Mouse (Mus musculus): Measurements from ENCODE around the gene Ddn.

The Ddn gene

DNA sequence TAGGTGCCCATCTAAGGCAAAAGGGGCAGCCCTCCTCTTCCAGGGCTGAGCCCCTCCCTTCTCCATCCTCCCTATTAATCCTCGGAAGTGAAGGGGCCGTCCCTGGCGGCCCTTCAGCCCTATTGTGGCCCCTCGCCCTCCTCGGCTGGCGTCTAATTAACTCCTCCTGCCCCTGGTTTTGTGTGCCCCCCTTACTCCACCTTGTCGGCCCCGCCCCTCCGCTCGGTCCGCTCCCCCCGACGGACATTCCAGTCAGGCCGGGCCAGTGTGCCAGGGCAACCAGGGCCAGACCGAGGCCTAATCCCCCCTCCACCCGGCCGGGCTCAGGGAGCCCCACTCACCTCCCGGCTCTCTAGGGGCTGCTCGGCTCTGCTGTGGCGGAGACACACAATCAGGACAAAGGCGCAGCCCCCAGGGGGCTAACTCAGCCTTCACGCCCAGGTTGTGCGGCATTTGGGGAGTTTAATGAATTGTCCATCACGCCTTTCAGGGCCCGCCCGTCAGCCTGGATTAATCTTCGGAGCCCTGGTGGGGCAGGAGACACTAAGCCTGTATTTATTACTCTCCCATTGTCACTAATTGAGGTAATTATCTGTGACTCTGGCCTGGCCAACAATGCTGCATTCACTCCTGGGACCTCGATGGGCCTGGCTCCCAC, 11.3 kb downstream of the Ddn start:
- peak; percentile 55 for DNase-seq (ENCODE audit: low read depth, low spot score)

DNA sequence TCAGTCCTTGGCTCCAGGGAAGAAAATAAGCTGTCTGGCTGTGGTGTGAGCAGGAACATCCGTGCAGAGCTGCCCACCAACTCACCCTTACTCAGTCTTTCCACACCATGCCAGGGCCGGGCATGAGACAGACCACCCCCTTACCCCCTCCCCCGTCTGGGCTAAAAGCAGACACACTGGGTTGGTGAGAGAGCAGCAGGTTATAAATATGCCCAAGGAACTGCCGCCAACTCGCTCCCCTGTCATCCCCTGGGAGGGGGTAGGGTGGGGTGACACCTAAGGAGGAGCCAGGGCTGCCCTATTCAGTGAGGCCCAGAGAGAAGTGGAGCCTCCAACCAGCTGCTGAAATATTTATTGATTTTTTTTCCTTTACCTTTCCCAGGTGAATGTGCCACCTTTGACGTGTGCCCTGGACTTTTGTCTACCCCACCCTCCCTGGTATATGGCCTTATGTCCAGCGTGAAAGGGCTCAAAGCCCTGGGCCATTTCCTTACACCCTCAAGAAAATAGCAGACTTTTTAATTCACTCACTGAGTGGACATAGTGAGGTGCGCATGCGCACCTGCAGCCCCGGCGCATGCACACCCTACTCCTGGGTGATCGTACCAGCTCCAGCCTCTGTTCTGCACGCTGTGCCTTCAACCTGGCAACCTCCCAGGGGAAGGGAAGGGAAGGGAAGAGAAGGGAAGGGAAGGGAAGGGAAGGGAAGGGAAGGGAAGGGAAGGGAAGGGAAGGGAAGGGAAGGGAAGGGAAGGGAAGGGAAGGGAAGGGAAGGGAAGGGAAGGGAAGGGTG, 12.3 kb downstream of the Ddn start:
- no peak for DNase-seq (ENCODE audit: low read depth, low spot score)

DNA sequence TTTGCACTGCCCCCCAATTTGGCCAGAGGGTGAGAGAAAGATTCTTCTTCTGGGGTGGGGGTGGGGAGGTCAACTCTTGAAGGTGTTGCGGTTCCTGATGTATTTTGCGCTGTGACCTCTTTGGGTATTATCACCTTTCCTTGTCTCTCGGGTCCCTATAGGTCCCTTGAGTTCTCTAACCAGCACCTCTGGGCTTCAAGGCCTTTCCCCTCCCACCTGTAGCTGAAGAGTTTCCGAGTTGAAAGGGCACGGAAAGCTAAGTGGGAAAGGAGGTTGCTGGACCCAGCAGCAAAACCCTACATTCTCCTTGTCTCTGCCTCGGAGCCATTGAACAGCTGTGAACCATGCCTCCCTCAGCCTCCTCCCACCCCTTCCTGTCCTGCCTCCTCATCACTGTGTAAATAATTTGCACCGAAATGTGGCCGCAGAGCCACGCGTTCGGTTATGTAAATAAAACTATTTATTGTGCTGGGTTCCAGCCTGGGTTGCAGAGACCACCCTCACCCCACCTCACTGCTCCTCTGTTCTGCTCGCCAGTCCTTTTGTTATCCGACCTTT, 16.1 kb downstream of the Ddn start:
- DNase-seq (ENCODE audit: low read depth, low spot score), result no peak

DNA sequence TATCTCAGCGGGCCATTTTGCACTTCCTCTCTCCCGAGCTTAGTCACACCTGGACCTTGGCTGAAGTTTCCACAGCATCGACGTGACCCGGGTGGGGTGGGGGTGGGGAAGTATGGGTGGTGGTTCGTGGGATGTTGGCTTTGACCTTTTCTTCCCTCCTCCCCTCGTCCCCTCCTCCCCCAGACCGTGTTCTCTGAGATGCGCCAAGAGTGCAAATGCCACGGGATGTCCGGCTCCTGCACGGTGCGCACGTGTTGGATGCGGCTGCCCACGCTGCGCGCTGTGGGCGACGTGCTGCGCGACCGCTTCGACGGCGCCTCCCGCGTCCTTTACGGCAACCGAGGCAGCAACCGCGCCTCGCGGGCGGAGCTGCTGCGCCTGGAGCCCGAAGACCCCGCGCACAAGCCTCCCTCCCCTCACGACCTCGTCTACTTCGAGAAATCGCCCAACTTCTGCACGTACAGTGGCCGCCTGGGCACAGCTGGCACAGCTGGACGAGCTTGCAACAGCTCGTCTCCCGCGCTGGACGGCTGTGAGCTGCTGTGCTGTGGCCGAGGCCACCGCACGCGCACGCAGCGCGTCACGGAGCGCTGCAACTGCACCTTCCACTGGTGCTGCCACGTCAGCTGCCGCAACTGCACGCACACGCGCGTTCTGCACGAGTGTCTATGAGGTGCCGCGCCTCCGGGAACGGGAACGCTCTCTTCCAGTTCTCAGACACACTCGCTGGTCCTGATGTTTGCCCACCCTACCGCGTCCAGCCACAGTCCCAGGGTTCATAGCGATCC, 16.9 kb downstream of the Ddn start:
- no peak for DNase-seq (ENCODE audit: low read depth, low spot score)

DNA sequence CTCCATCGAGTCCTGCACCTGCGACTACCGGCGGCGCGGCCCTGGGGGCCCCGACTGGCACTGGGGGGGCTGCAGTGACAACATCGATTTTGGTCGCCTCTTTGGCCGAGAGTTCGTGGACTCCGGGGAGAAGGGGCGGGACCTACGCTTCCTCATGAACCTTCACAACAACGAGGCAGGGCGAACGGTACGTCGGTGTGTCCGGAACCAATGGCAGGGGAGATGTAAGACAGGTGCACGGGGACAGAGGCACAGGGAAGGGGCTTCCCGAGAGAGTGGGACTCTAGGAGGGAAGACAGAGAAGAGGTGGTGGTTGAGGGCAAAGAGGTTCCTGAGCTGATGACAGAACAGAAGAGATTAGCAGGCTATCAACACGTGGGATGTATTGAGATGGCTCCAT, 17.5 kb downstream of the Ddn start:
- no peak for DNase-seq (ENCODE audit: low read depth, low spot score)

DNA sequence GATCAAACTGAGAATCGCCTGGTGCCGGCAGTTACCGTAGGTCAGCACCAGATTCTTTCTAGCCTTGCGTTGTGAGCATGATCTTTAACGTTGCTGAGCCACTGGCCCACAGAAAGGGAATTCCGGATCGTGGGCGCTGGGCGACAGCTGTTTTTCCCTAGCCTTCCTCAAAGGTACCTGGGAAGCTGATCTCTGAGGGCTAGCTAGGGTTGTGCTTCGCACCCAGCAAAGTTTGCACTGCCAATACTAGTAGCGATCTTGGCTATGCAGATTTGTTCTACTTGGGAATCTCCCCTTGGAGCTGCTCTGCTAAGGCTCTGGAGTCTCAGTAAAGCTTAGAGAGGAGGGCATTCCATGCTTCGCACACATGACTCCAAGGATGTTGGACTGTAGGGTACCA, 18.1 kb downstream of the Ddn start:
- DNase-seq (ENCODE audit: low read depth, low spot score), result no peak

DNA sequence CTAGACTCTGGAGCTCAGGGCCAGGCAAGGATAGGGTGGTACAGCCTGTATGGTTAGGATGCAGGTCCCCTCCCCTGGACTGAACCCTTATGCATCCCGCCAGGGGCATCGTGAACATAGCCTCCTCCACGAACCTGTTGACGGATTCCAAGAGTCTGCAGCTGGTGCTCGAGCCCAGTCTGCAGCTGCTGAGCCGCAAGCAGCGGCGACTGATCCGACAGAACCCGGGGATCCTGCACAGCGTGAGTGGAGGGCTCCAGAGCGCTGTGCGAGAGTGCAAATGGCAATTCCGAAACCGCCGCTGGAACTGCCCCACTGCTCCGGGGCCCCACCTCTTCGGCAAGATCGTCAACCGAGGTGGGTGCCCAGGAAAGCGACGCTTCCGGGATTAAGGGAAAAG, 18.5 kb downstream of the Ddn start:
- no peak for DNase-seq (ENCODE audit: low read depth, low spot score)

DNA sequence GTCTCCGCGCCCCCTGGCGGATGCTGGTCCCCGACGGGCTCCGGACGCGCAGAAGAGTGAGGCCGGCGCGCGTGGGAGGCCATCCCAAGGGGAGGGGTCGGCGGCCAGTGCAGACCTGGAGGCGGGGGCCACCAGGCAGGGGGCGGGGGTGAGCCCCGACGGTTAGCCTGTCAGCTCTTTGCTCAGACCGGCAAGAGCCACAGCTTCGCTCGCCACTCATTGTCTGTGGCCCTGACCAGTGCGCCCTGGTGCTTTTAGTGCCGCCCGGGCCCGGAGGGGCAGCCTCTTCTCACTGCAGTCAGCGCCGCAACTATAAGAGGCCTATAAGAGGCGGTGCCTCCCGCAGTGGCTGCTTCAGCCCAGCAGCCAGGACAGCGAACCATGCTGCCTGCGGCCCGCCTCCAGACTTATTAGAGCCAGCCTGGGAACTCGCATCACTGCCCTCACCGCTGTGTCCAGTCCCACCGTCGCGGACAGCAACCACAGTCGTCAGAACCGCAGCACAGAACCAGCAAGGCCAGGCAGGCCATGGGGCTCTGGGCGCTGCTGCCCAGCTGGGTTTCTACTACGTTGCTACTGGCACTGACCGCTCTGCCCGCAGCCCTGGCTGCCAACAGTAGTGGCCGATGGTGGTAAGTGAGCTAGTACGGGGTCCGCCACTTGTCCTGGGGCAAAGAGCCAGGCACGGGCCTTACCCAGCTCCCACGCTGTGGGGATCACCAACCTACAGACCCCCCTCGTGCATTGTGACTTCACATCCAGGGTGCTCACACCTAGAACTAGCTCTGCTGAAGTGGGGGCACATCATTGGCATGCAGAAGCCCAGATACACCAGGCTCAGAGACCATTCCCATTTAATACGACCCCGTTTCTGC, 19.4 kb downstream of the Ddn start, which contains the start of gene Wnt1:
Gene Wnt1, plus strand, starts transcription at position 197 of the 875 bp plus-strand sequence.
- DNase-seq (ENCODE audit: low read depth, low spot score), result no peak

DNA sequence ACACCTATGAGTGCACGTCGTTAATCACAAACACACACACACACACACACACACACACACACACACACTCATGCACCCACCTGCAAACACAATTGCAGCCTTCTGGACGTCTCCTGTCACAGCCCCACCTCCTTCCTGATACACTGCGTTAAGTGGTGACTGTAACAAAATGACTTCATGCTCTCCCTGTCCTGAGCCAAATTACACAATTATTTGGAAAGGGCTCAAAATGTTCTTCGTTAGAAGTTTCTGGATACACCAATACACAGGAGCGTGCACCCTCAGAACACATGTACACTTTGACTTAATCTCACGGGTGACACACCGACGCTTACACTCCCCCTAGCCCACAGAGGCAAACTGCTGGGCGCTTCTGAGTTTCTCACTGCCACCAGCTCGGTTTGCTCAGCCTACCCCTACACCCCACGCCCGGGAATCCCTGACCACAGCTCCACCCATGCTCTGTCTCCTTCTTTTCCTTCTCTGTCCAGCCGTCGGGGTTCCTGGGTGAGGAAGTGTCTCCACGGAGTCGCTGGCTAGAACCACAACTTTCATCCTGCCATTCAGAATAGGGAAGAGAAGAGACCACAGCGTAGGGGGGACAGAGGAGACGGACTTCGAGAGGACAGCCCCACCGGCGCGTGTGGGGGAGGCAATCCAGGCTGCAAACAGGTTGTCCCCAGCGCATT, 20.2 kb downstream of the Ddn start:
- DNase-seq (ENCODE audit: low read depth, low spot score), result no peak

DNA sequence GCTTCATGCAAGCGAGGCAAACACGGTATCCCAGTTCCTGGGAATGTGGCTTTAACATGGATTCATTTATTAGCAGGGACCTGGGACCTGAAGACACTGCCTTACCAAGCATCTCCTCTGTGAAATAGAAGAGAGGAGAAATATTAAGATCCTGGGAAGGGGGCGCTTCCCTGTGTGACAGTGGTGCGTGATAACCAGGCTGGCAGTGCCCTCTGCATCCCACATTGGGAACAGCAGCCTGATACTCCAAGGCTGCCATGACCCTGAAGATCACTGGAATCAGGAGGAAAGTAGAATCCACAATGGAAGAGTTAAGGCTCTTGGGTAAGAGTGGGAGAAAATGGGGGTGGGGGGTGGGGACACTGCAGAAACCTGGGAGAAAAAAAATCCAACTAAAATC, 21.4 kb downstream of the Ddn start:
- no peak for DNase-seq (ENCODE audit: low read depth, low spot score)

DNA sequence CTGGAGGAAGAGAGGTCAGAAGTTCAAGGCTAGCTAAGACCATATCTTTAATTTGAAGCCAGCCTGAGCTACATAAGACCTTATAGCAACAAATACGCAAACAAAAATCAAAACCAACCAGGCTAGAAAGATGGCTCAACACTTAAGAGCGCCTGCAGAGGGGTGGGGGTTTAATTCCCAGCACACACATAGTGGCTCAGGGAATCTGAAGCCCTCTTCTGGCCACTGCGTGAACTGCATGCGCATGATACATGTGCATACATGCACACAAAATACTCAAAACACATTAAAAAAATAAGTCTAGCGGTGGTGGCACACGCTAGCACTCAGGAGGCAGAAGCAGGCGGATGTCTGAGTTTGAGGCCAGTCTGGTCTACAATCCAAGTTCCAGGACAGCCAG, 23.5 kb downstream of the Ddn start:
- no peak for DNase-seq (ENCODE audit: low read depth, low spot score)

DNA sequence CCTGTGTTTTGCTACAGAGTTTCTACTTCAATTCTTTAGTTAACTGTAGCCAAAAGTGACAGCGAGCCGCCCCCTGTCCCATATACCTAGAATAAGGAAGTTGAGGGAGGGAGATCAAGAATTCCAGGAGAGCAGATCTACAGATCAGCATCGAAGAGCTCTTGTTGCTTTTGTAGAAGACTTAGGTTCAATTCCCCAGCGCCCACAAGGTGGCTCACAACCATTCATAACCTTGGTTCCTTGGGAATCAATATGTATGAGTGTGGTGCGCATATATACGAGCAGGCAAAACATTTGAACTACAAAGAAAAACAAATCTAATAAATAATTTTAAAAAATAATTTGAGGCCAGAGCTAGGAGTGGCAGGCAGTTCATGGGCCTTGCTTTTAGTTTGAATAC, 28.1 kb downstream of the Ddn start:
- DNase-seq (ENCODE audit: low read depth, low spot score), result no peak

DNA sequence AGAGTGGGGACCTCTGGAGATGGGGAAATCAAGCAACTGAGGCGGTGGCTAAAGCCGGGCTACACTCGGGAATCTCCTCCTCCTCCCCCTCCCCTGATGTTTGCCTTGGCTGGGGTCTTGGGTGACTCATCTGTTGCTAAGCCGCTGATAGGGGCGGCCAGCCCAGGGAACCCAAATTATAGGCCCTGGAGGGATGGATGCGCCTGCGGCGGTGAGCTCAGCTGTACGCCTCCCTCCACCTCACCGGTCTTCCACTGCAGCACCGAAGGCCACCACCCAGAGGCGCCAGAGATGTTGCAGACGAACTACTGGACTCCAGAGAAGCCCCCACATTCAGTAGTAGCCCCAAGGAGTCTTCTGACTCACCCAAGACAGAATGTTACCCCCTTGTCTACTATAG, 28.7 kb downstream of the Ddn start:
- DNase-seq (ENCODE audit: low read depth, low spot score), result no peak

DNA sequence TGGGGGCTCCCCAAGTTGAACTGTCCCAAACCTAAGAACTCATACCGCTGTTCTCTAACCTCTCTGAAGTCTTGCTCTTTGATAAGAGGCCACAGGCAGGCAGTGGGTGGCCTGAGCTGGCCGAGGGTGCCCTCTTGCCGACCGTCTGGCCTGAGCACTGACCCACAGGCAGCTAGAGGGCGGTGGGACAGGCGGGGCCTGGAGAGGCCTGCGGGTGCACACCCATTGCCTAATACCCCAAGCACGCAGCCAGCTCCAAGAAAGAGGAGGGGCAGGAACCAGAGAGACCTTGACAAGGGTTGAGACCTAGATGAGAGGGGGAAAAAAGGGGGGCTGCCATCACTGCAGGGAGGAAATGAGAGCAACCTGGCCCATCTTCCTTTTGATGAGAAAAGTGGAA, 29.2 kb downstream of the Ddn start:
- no peak for DNase-seq (ENCODE audit: low read depth, low spot score)

DNA sequence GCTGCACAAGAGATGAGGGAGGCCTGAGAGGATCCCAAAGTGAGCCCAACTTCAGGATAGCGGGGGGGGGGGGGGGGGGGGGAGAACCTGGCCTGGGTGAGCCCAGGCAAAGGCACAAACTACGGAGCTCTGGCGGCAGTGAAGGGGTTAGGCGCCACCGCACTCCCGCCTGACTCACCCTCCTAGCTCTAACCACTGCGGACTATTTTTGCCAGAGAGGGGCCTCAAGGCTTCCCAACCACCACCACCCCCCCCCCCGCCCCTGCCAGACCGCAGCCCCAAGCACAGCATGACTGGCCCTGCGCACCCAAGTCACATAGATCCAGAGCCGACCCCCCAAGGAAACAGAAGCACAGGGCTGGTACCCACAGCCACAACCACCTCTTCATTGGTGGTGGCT, 30.5 kb downstream of the Ddn start:
- DNase-seq (ENCODE audit: low read depth, low spot score), result no peak

DNA sequence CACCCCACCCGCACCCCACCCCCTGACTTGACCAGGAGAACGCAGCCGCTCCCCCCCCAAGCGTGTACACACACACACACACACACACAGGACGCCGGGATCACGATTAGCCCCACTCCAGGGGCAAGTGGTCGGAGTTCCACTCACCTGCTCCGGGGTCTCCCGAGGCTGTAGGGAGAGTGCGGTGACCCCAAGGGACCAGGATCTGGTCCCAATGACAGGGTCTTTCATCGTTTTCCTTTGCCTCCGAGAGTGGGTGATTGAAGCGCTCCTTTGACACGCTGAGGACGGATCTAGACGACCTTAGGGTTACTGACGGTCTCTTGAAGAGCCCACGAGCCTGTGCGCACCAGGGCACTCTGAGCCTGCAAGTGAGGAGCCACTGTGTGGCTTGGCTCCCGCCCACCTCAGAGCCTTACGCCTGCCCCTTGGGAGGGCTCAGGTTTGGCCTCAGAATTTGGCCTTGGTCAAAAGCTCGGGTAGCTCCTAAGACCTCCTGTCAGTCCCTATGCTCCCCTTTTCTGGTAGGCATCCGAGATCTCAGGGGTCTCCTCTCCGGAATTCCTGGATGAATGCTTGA, 31.0 kb downstream of the Ddn start:
- no peak for DNase-seq (ENCODE audit: low read depth, low spot score)

DNA sequence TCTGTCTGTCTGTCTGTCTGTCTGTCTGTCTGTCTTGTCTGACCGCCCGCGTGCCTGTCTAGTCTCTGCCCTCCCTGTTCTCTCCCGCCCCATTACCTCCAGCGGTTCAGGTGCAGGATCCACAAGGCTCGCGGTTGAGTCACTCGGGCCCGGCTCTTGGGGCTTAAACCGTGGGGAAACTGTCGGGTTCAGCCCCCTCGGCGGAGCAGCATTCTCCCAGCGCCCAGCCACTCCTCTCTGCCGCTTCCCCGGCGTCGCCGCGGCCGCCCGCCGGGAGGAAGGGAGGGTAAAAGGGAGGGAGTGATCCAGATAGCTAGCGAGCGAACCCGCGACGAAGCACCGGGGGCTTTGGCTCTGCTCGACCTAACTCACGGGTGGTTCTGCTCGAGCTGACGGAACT, 31.5 kb downstream of the Ddn start, which contains the start of gene Wnt10b:
Gene Wnt10b, minus strand, starts transcription at position 389 of the 400 bp plus-strand sequence.
- DNase-seq (ENCODE audit: low read depth, low spot score), result no peak

DNA sequence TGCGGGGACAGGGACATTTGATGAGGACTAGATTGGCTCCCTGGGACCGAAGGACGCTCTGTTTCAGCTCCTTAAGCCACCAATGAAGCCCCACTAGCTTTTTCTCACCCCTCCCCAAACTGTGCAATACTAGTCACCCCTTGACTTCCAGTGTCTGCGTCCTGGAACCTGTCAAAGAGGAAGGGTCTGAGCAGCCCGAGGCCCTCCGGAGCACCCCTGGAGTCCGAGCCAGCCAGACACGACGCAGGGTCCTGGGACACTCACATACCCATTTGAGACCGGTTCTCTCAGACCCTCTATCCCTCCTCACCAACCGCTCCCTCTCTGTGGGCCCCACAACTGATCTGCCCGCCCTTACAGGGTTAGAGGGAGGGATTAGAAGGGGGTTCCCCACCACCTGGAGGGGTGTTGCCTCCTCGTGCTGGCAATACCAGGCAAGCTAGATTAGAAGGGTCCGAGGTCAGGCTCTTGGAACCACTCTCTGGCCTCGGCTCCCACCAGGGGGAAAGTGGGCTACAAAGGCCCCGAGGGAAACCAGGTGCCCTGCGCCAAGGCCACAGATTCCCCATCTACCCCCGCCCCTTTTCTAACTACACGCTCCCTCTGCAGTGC, 32.2 kb downstream of the Ddn start:
- DNase-seq (ENCODE audit: low read depth, low spot score), result no peak

DNA sequence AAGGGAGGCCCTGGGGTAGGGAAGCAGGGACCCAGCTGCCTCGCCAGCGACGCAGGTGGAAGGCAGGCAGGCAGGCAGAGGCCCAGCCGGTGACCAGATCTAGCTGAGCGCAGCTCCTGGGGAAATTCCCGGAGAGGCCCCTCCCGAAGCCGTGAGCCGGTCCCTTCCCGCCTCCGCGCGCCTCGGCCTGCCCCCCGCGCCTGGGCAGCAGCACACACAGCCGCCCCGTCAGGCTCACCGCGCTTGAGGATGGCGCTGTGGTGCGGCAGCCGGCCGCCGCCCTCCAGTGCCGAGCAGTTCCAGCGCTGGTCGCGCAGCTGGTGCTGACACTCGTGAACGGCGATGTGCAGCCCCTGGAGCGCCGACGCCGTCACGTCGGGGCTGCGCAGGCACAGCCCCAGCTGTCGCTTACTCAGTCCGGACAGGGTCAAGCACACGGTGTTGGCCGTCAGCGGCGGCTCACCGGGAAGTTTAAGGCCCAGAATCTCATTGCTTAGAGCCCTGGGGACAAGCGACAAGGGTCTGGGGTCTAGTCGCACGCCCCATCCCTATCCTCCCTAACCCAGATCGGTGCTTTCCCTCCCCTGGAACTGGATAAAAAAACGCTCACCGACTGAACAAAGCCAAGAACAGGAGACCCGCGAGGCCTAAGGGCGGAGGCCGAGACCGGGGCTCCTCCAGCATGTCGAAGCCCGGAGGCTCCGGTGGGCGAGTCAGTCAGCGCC, 32.8 kb downstream of the Ddn start:
- DNase-seq (ENCODE audit: low read depth, low spot score), result no peak
